28 mouse cellular contexts compared by ENCODE assay signal in genomic region chr15:27974637-27975036, GRCm38 (mm10). TPM values are rescaled to one million over a fixed set of nuclear protein-coding genes. Genes with fewer than 3 reads are reported as not detected.
DNase-seq lines count a peak whose midpoint lies in the region; ATAC-seq and TF ChIP-seq lines count a peak whose summit lies in the region.
"Had no signal": no experiment of that assay in that cellular context is flagged by ENCODE, and none has a peak within 500 bp of the region (broad histone marks: within the 10 kb centered on the region; RNA-seq: fewer than 3 reads in every experiment).

No protein-coding gene starts in this region.

- H3K4me1 ChIP-seq in spleen, adult 2 months (ENCODE audit: control insufficient read depth, insufficient read depth, insufficient read length) = peaks cover 4% of the 10 kb centered on the region
- H3K4me1 ChIP-seq: neural tube, embryonic 12.5 days had no signal

- in situ Hi-C loops in Patski (cut with MboI; ENCODE audit: low pct_unique_long_range_greater_than_20kb) = no loop called here

- no peak overlapping the region for H3K4me3 ChIP-seq in spleen, adult 2 months (ENCODE audit: extremely low read depth, insufficient read depth, insufficient read length)
- H3K4me3 ChIP-seq: erythroblast, embryonic 14.5 days; hindbrain, embryonic 13.5 days; layer of hippocampus, adult 2 months; liver, embryonic 12.5 days; myocyte; neural tube, embryonic 12.5 days had no signal

- DNase-seq in spleen, adult 2 months (ENCODE audit: low read depth in 1 of 2, low spot score in 2 of 2) = peak; percentile 12 to 18
- DNase-seq in spleen, postnatal 4 days (ENCODE audit: low spot score in 2 of 2) = no peak
- no peak for DNase-seq in Patski (ENCODE audit: low read depth, low spot score)
- no peak for DNase-seq in layer of hippocampus, adult 18-20 months (ENCODE audit: low spot score in 2 of 2)
- DNase-seq in urinary bladder, postnatal 25 days (ENCODE audit: low spot score) = no peak
- DNase-seq: adrenal gland, postnatal 14 days; cerebellum, adult 11 months; cerebellum, adult 9-10 months; gastrocnemius, postnatal 25 days; heart, adult 18-20 months; heart, postnatal 36 days; kidney, postnatal 14 days; left cerebral cortex, postnatal 4 days; liver, postnatal 0 days; lung, postnatal 4 days; right cerebral cortex, postnatal 4 days; thymus, adult 18-20 months; thymus, postnatal 4 days had no signal

- no peak for TF ChIP-seq CTCF in spleen, adult 2 months (IDR thresholded peaks at IDR 0.05; ENCODE audit: extremely low read depth, insufficient read depth, insufficient read length, insufficient replicate concordance)
- no peak for TF ChIP-seq CTCF in Patski (IDR thresholded peaks at IDR 0.05)

- H3K36me3 ChIP-seq in spleen, adult 2 months (ENCODE audit: control insufficient read depth, insufficient read depth, low read length) = no peaks in the 10 kb centered on the region
- H3K36me3 ChIP-seq: hindbrain, embryonic 13.5 days; liver, embryonic 12.5 days; neural tube, embryonic 12.5 days had no signal

- peak; percentile 17 for ATAC-seq in Patski
- peak; percentile 79 for ATAC-seq in megakaryocyte progenitor cell, adult 5-6 weeks (replicated peaks; ENCODE audit: poor library complexity)
- ATAC-seq: intestine, postnatal 0 days; liver, embryonic 12.5 days; liver, postnatal 0 days; midbrain, embryonic 16.5 days had no signal

- POLR2A ChIA-PET in Patski (lab: Charles Lee) = interaction anchor here (1.8 kb wide), 1 partner anchor 11 kb away, joined by 4 read pairs; no protein-coding TSS in a partner anchor

- no peak overlapping the region for H3K27ac ChIP-seq in spleen, adult 2 months (ENCODE audit: insufficient read depth, low read length)
- H3K27ac ChIP-seq: hindbrain, embryonic 13.5 days; layer of hippocampus, adult 2 months; liver, embryonic 12.5 days; neural tube, embryonic 12.5 days; stomach, postnatal 0 days had no signal

- H3K27me3 ChIP-seq in spleen, adult 2 months (ENCODE audit: control insufficient read depth, insufficient read depth, low read length) = no peaks in the 10 kb centered on the region
- H3K27me3 ChIP-seq in Patski = no peaks in the 10 kb centered on the region
- H3K27me3 ChIP-seq: hindbrain, embryonic 13.5 days; liver, embryonic 12.5 days; neural tube, embryonic 12.5 days had no signal

- TF ChIP-seq POLR2A in spleen, adult 2 months (IDR thresholded peaks at IDR 0.05; ENCODE audit: low read depth, low read length) = no peak

- CTCF ChIA-PET in Patski (lab: Charles Lee) = interaction anchor here (1.0 to 1.6 kb wide), 6 partner anchors 11 to 55 kb away, joined by 3 to 8 read pairs (median 4); no protein-coding TSS in a partner anchor

- WGBS in spleen, adult 2 months = 42% methylated on average over 8 of the region's 8 CpGs

RNA-seq across cellular contexts. Expression of gene Trio, which starts 51.0 kb away (rescaled TPM):
- 23.8 and 30.3 TPM in 2 replicates for polyA plus RNA-seq in spleen, adult 2 months (2012; rRNA removed)
- 103 TPM for polyA plus RNA-seq in Patski (2021)
- total RNA-seq in megakaryocyte progenitor cell, adult 5-6 weeks (2015) = 18.1 and 19.4 TPM in 2 replicates
- 17.7 and 20.2 TPM in 2 replicates for total RNA-seq in megakaryocyte progenitor cell, adult 5-6 weeks (2017)
- total RNA-seq in layer of hippocampus, adult 18-20 months (2021) = 100 to 1,000 TPM; 283 to 296 TPM

Comparison
In these comparisons a context has a peak if more than half of its experiments do, and no peak if none do; other contexts are left out.
1. DNase-seq: peak in spleen, adult 2 months (2 of 2); none in spleen, postnatal 4 days (0 of 2), Patski (single experiment), layer of hippocampus, adult 18-20 months (0 of 2) and urinary bladder, postnatal 25 days (single experiment).
2. RNA of gene Trio, which starts 51.0 kb away (total RNA-seq): 283 to 296 TPM in layer of hippocampus, adult 18-20 months; 17.7 to 20.2 TPM in megakaryocyte progenitor cell, adult 5-6 weeks; every median in the first group is over 10 times any median in the second.